Mouse (Mus musculus) myocyte (in vitro differentiated cells): ENCODE measurements around the gene Sh3pxd2a. TPM values are rescaled to one million over a fixed set of nuclear protein-coding genes. Genes with fewer than 3 reads are reported as not detected.

Experiments used
- H3K27me3 ChIP-seq: one replicate; pipeline ENCODE4 v1.6.1; 2011; ENCODE audit not compliant: control insufficient read depth, insufficient read depth, insufficient read length
- H3K36me3 ChIP-seq: one replicate; pipeline ENCODE4 v1.6.1; 2011; ENCODE audit not compliant: control insufficient read depth, insufficient read depth
- H3K4me2 ChIP-seq: one replicate; pipeline ENCODE4 v1.6.1; 2011; ENCODE audit warnings: low read depth, control low read depth
- H3K4me3 ChIP-seq: one replicate; pipeline ENCODE4 v1.5.1; 2011; ENCODE audit warnings: mild to moderate bottlenecking, control low read depth, moderate library complexity
- H3K79me2 ChIP-seq: one replicate; pipeline ENCODE4 v1.6.1; 2011; ENCODE audit not compliant: control insufficient read depth, insufficient read depth
- H3ac ChIP-seq: one replicate; pipeline ENCODE4 v1.6.1; 2011; ENCODE audit not compliant: control insufficient read depth, insufficient read length
- CEBPB ChIP-seq: IDR thresholded peaks from 2 replicates; pipeline ENCODE4 v1.6.1; 2011; ENCODE audit warnings: mild to moderate bottlenecking, moderate library complexity; ENCODE audit not compliant: poor library complexity, insufficient read depth, severe bottlenecking
- E2F4 ChIP-seq: IDR thresholded peaks from one replicate; pipeline ENCODE4 v1.6.1; 2011; ENCODE audit warnings: mild to moderate bottlenecking, control low read depth, moderate library complexity; ENCODE audit not compliant: insufficient read depth
- MAX ChIP-seq: IDR thresholded peaks from one replicate; pipeline ENCODE4 v1.6.1; 2011; ENCODE audit warnings: low read depth, mild to moderate bottlenecking, control low read depth
- MYOD1 ChIP-seq, 3 experiments: IDR thresholded peaks; one replicate each; pipeline ENCODE4 v1.6.1; 2011; ENCODE audit warnings: control low read depth in 2 of 3, low read depth in 2 of 3, mild to moderate bottlenecking in 2 of 3, moderate library complexity in 1 of 3; ENCODE audit not compliant: insufficient read length in 2 of 3, control insufficient read depth in 1 of 3
- MYOG ChIP-seq, 3 experiments: IDR thresholded peaks; one replicate each; pipeline ENCODE4 v1.6.1; 2011; ENCODE audit warnings: control low read depth in 2 of 3, low read depth in 2 of 3, mild to moderate bottlenecking in 2 of 3; ENCODE audit not compliant: insufficient read length in 2 of 3, control insufficient read depth in 1 of 3, insufficient read depth in 1 of 3
- POLR2A ChIP-seq: IDR thresholded peaks from one replicate; pipeline ENCODE4 v1.6.1; 2011; ENCODE audit warnings: low read depth, mild to moderate bottlenecking, control low read depth, moderate library complexity; ENCODE audit not compliant: insufficient read length
- POLR2AphosphoS2 ChIP-seq: IDR thresholded peaks from one replicate; pipeline ENCODE4 v1.6.1; 2011; ENCODE audit warnings: low read depth, control low read depth; ENCODE audit not compliant: insufficient read length
- REST ChIP-seq: IDR thresholded peaks from one replicate; pipeline ENCODE4 v1.6.1; 2011; ENCODE audit warnings: mild to moderate bottlenecking, control low read depth, moderate library complexity; ENCODE audit not compliant: insufficient read depth, insufficient read length
- SRF ChIP-seq: IDR thresholded peaks from one replicate; pipeline ENCODE4 v1.6.1; 2011; ENCODE audit warnings: low read depth; ENCODE audit not compliant: control insufficient read depth, insufficient read length
- TCF12 ChIP-seq: IDR thresholded peaks from one replicate; pipeline ENCODE4 v1.6.1; 2011; ENCODE audit warnings: mild to moderate bottlenecking, control low read depth; ENCODE audit not compliant: poor library complexity, insufficient read depth, severe bottlenecking
- TCF3 ChIP-seq: IDR thresholded peaks from one replicate; pipeline ENCODE4 v1.6.1; 2011; ENCODE audit warnings: low read depth, control low read depth; ENCODE audit not compliant: insufficient read length
- USF1 ChIP-seq: IDR thresholded peaks from one replicate; pipeline ENCODE4 v1.6.1; 2011; ENCODE audit warnings: low read depth, mild to moderate bottlenecking, control low read depth, moderate library complexity
- polyA plus RNA-seq: library from polyadenylated mRNA; unstranded; fragments of >200 nt; fragmentation: generic; extraction: Trizol; gene quantifications from one replicate; pipeline ENCODE4 v1.2.1, GENCODE M21; 2012; ENCODE audit warnings: missing spikeins

Sh3pxd2a gene
- polyA plus RNA-seq, 1 experiment: 59.5 TPM

GRCm38 (mm10) chr19:47219622-47220021, 244.6 kb downstream of the Sh3pxd2a start:
- H3ac ChIP-seq: no peak overlapping the region
- H3K79me2 ChIP-seq: peaks cover 7% of the 10 kb centered on the region
- TF ChIP-seq TCF12: peak; percentile 16
- peak in 1 of 3 experiments; percentile 7 for TF ChIP-seq MYOD1 (IDR thresholded peaks at IDR 0.05; ENCODE audit: control insufficient read depth in 1 of 3, insufficient read length in 2 of 3, low read depth in 2 of 3)
- peak; percentile 49 for TF ChIP-seq POLR2A
- TF ChIP-seq MYOG (IDR thresholded peaks at IDR 0.05; ENCODE audit: control insufficient read depth in 1 of 3, insufficient read depth in 1 of 3, insufficient read length in 2 of 3, low read depth in 2 of 3): no peak
- peak overlapping the region; percentile 73 for H3K4me2 ChIP-seq
- no peak overlapping the region for H3K4me3 ChIP-seq
- no peaks in the 10 kb centered on the region for H3K27me3 ChIP-seq
- H3K36me3 ChIP-seq: no peaks in the 10 kb centered on the region

GRCm38 (mm10) chr19:47216766-47217165, 247.4 kb downstream of the Sh3pxd2a start:
- no peaks in the 10 kb centered on the region for H3K36me3 ChIP-seq
- H3K4me2 ChIP-seq: peak overlapping the region; percentile 3
- no peak overlapping the region for H3K4me3 ChIP-seq
- H3K79me2 ChIP-seq: peaks cover 7% of the 10 kb centered on the region
- no peaks in the 10 kb centered on the region for H3K27me3 ChIP-seq
- H3ac ChIP-seq: no peak overlapping the region
- TF ChIP-seq USF1 (no peak), TCF12 (no peak), POLR2AphosphoS2 (no peak), POLR2A (no peak), MYOG (IDR thresholded peaks at IDR 0.05; ENCODE audit: control insufficient read depth in 1 of 3, insufficient read depth in 1 of 3, insufficient read length in 2 of 3, low read depth in 2 of 3) (no peak), CEBPB (no peak), E2F4 (no peak), SRF (no peak), MYOD1 (IDR thresholded peaks at IDR 0.05; ENCODE audit: control insufficient read depth in 1 of 3, insufficient read length in 2 of 3, low read depth in 2 of 3) (no peak), REST (no peak), MAX (no peak), TCF3 (no peak)

- Histone ChIP-seq H3K36me3 (no peaks in the 10 kb centered on the region), H3K4me3 (no peak overlapping the region), H3K27me3 (no peaks in the 10 kb centered on the region), H3K79me2 (peaks cover 7% of the 10 kb centered on the region), H3ac (no peak overlapping the region), H3K4me2 (no peak overlapping the region)
- TF ChIP-seq CEBPB (no peak), USF1 (no peak), MYOG (IDR thresholded peaks at IDR 0.05; ENCODE audit: control insufficient read depth in 1 of 3, insufficient read depth in 1 of 3, insufficient read length in 2 of 3, low read depth in 2 of 3) (no peak), REST (no peak), TCF12 (no peak), TCF3 (no peak), MYOD1 (IDR thresholded peaks at IDR 0.05; ENCODE audit: control insufficient read depth in 1 of 3, insufficient read length in 2 of 3, low read depth in 2 of 3) (no peak), E2F4 (no peak), POLR2AphosphoS2 (no peak), SRF (no peak), POLR2A (no peak), MAX (no peak)
Observed at GRCm38 (mm10) chr19:47213470-47213869, 250.7 kb downstream of the Sh3pxd2a start.

GRCm38 (mm10) chr19:47212401-47212800, 251.8 kb downstream of the Sh3pxd2a start:
- H3K4me2 ChIP-seq: no peak overlapping the region
- H3K79me2 ChIP-seq: no peaks in the 10 kb centered on the region
- no peak overlapping the region for H3ac ChIP-seq

More at GRCm38 (mm10) chr19:47212401-47212800, 251.8 kb downstream of the Sh3pxd2a start:
- no peaks in the 10 kb centered on the region for H3K27me3 ChIP-seq
- no peaks in the 10 kb centered on the region for H3K36me3 ChIP-seq
- TF ChIP-seq SRF: no peak
- TF ChIP-seq TCF12: no peak
- TF ChIP-seq MYOD1 (IDR thresholded peaks at IDR 0.05; ENCODE audit: control insufficient read depth in 1 of 3, insufficient read length in 2 of 3, low read depth in 2 of 3): no peak
- TF ChIP-seq POLR2A: no peak
- TF ChIP-seq REST: no peak
- no peak for TF ChIP-seq E2F4
- no peak for TF ChIP-seq TCF3
- no peak for TF ChIP-seq CEBPB
- no peak for TF ChIP-seq MAX
- TF ChIP-seq POLR2AphosphoS2: no peak
- TF ChIP-seq USF1: no peak
- TF ChIP-seq MYOG (IDR thresholded peaks at IDR 0.05; ENCODE audit: control insufficient read depth in 1 of 3, insufficient read depth in 1 of 3, insufficient read length in 2 of 3, low read depth in 2 of 3): no peak
- H3K4me3 ChIP-seq: no peak overlapping the region
